In the genomic region with DNA sequence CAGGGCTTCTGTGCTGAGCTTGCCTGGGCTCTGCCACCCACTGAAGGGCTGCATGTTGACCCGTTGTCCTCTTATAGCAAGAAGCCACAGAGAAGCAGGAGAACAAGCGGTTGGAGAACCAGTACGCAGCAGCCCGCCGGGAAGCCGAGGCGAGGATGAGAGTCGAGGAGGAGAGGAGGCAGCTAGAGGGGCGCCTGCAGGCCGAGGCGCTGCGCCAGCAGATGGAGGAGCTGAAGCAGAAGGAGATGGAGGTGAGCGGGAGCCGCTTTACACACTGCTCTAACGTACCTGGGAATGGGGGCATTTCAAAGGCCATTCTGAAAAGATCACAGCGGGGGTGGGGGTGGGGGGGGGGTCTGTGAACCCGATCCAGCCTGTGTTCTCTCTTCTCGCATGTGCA, we compare ENCODE assay signal across 27 mouse cellular contexts.
"Had no signal": no experiment of that assay in that cellular context is flagged by ENCODE, and none has a peak within 500 bp of the region (broad histone marks: within the 10 kb centered on the region; RNA-seq: fewer than 3 reads in every experiment).

No protein-coding gene starts in this region.

- H3K27me3 ChIP-seq: heart, embryonic 12.5 days; heart, embryonic 13.5 days; heart, embryonic 15.5 days; hindbrain, embryonic 12.5 days; hindbrain, embryonic 13.5 days; hindbrain, embryonic 15.5 days; intestine, embryonic 15.5 days; kidney, embryonic 15.5 days had no signal

- H3K4me3 ChIP-seq: heart, embryonic 12.5 days; heart, embryonic 13.5 days; heart, embryonic 15.5 days; hindbrain, embryonic 10.5 days; hindbrain, embryonic 12.5 days; hindbrain, embryonic 13.5 days; hindbrain, embryonic 15.5 days; intestine, embryonic 15.5 days; kidney, embryonic 15.5 days; layer of hippocampus, adult 2 months; left cerebral cortex, adult 2 months had no signal

- DNase-seq: heart, postnatal 10 days; heart, postnatal 14 days; heart, postnatal 36 days; heart, postnatal 4 days; kidney, adult 11 months; kidney, adult 18-20 months; kidney, adult 2 months; kidney, adult 8-10 months; kidney, adult 9 months; kidney, postnatal 10 days; kidney, postnatal 14 days; kidney, postnatal 25 days; kidney, postnatal 36 days; kidney, postnatal 4 days; layer of hippocampus, adult 9-11 months; layer of hippocampus, postnatal 36 days had no signal

- H3K4me1 ChIP-seq: heart, embryonic 12.5 days; heart, embryonic 13.5 days; heart, embryonic 15.5 days; hindbrain, embryonic 10.5 days; hindbrain, embryonic 12.5 days; hindbrain, embryonic 13.5 days; hindbrain, embryonic 15.5 days had no signal

- H3K9me3 ChIP-seq: heart, embryonic 12.5 days; heart, embryonic 13.5 days; heart, embryonic 15.5 days; hindbrain, embryonic 10.5 days; hindbrain, embryonic 12.5 days; hindbrain, embryonic 13.5 days; hindbrain, embryonic 15.5 days; intestine, embryonic 15.5 days; kidney, embryonic 15.5 days had no signal
